Mouse (Mus musculus): ENCODE measurements around the gene Tuba3b. TPM values are rescaled to one million over a fixed set of nuclear protein-coding genes. Genes with fewer than 3 reads are reported as not detected.
A peak's percentile ranks its signal among the peaks of the same experiment; 100 is the strongest.

Gene Tuba3b
- polyA plus RNA-seq, 1 experiment from 2014 or later = 0.31 TPM

DNA sequence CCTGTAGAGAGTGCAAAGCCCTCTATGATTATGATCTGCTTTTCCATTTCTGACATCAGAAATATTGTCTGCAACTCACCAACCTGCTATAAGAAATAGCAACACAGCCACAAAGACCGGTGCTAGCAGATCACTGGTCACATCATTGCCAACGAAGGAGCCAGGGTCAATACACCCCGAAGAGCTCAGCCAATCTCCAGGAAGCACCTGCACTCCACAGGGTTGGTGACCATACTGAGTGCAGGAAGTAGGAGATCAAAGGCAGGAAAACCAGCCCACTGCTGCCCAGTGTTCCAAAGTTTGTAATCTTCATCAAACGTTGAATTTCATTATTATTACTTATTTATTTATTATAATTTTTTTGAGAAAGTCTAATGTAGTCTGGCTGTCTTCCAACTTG is 10.9 kb upstream of the Tuba3b start:
- Histone ChIP-seq H3K36me3 (ENCODE audit: insufficient read depth, low read length) (no peaks in the 10 kb centered on the region), H3K4me3 (ENCODE audit: low read length) (no peak overlapping the region), H3K27me3 (ENCODE audit: insufficient read depth, low read length) (no peaks in the 10 kb centered on the region), H3K27ac (ENCODE audit: low read length) (no peak overlapping the region), H3K4me1 (ENCODE audit: insufficient read depth, low read length) (peaks cover 6% of the 10 kb centered on the region), H3K4me2 (replicated peaks; ENCODE audit: low read depth, low read length) (no peak overlapping the region), H3K9me3 (ENCODE audit: low read length) (no peaks in the 10 kb centered on the region), H3K9ac (replicated peaks; ENCODE audit: low read length) (no peak overlapping the region)
- 58% methylated on average over 4 of the region's 4 CpGs for WGBS
- ATAC-seq (ENCODE audit: low FRiP score, low TSS enrichment) = no peak

DNA sequence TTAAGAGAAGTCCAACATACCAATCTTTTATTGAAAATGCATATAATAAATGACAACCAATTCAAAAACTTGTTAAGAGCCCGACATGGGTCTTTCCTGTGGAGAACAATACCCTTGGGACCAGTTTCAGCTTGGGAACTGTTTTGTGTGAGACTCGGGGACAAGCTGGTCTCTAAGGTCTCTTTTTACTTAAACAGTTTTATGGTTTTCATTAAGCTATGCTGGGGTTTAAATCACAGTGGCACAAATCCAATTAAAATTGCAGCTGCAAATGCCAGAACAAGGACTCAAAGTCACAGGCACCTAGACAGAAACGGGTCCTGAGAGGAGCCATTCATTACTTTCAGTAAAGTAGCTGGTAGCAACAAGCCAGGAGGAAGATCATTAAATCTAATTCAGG is 10.4 kb upstream of the Tuba3b start:
- no peak overlapping the region for H3K4me2 ChIP-seq (replicated peaks; ENCODE audit: low read depth, low read length)
- no peaks in the 10 kb centered on the region for H3K27me3 ChIP-seq (ENCODE audit: insufficient read depth, low read length)
- 17% methylated on average over 3 of the region's 3 CpGs for WGBS
- H3K4me1 ChIP-seq (ENCODE audit: insufficient read depth, low read length) = peaks cover 6% of the 10 kb centered on the region
- H3K4me3 ChIP-seq (ENCODE audit: low read length) = no peak overlapping the region
- no peaks in the 10 kb centered on the region for H3K36me3 ChIP-seq (ENCODE audit: insufficient read depth, low read length)
- no peak for ATAC-seq (ENCODE audit: low FRiP score, low TSS enrichment)
- no peaks in the 10 kb centered on the region for H3K9me3 ChIP-seq (ENCODE audit: low read length)
- no peak overlapping the region for H3K27ac ChIP-seq (ENCODE audit: low read length)
- no peak overlapping the region for H3K9ac ChIP-seq (replicated peaks; ENCODE audit: low read length)

DNA sequence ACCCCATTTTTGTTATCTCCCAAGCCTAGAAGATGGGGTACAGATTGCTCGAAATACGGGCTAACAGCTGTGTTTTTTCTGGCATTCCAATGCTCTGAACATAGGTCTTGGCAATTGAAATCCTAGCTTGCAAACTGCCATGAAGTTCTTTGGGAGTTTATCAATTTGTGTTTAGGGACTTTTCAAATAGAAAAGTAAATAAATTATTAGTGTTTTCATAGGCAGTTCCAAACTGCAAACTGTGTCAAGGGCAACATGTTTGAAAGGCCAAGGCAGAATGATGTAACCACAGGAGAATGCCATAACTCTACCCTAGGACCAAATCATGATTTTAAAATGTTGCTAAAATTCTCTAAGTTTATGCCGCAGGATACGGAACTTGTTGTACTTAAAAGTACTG is 7.8 kb upstream of the Tuba3b start:
- Histone ChIP-seq H3K4me2 (replicated peaks; ENCODE audit: low read depth, low read length) (no peak overlapping the region), H3K9me3 (ENCODE audit: low read length) (no peaks in the 10 kb centered on the region), H3K4me3 (ENCODE audit: low read length) (no peak overlapping the region), H3K27me3 (ENCODE audit: insufficient read depth, low read length) (no peaks in the 10 kb centered on the region), H3K9ac (replicated peaks; ENCODE audit: low read length) (no peak overlapping the region), H3K27ac (ENCODE audit: low read length) (no peak overlapping the region; the same call in 1 of the 2 replicates), H3K36me3 (ENCODE audit: insufficient read depth, low read length) (no peaks in the 10 kb centered on the region), H3K4me1 (ENCODE audit: insufficient read depth, low read length) (peaks cover 9% of the 10 kb centered on the region)
- 56% methylated on average over 4 of the region's 4 CpGs for WGBS
- no peak for ATAC-seq (ENCODE audit: low FRiP score, low TSS enrichment)

DNA sequence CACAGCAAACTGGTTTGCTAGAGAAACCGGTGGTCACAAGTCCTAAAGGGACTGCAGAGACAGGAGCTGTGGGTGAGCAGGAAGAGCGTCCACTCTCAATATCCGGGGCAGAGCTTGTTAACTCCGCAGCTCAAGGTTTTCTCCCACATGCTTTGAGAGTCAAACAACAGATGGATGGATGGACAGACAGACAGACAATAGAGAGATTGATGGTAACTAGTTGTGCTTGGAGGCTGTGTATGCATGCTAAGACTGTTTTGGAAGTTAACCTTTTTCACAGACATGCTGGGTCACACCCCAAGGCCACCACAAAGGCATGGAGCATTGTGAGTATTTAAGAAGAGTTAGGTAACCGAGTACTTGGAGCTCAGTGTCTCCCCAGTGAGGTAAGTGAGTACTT is 6.9 kb upstream of the Tuba3b start:
- no peak overlapping the region for H3K27ac ChIP-seq (ENCODE audit: low read length)
- no peak overlapping the region for H3K4me3 ChIP-seq (ENCODE audit: low read length)
- no peak overlapping the region for H3K4me2 ChIP-seq (replicated peaks; ENCODE audit: low read depth, low read length)
- H3K36me3 ChIP-seq (ENCODE audit: insufficient read depth, low read length) = no peaks in the 10 kb centered on the region
- no peak overlapping the region for H3K9ac ChIP-seq (replicated peaks; ENCODE audit: low read length)
- no peaks in the 10 kb centered on the region for H3K27me3 ChIP-seq (ENCODE audit: insufficient read depth, low read length)
- WGBS = 89% methylated on average over 5 of the region's 5 CpGs
- H3K9me3 ChIP-seq (ENCODE audit: low read length) = no peaks in the 10 kb centered on the region
- peaks cover 10% of the 10 kb centered on the region for H3K4me1 ChIP-seq (ENCODE audit: insufficient read depth, low read length)
- no peak for ATAC-seq (ENCODE audit: low FRiP score, low TSS enrichment)

DNA sequence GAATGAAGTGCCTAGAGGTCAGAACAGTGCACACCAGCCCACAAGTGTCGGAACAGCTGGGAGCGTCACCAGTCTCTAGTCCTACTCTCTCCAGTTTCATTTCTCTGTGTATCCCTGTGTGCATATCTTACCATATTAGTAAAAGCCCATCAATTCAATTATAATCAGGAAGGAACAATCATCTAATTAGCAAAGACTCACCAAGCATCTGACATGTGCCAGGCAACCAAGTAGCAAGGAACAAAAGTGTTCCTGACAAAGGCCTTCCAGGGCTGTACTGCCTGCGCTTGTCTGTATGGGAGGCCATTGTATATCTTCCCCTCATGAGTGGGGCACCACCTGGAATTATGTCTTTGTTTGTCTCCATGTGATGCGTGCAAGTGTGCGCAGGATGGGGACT is 4.7 kb upstream of the Tuba3b start:
- no peak overlapping the region for H3K4me2 ChIP-seq (replicated peaks; ENCODE audit: low read depth, low read length)
- H3K4me1 ChIP-seq (ENCODE audit: insufficient read depth, low read length) = peaks cover 12% of the 10 kb centered on the region; the same call in 1 of the 2 replicates
- WGBS = 96% methylated on average over 5 of the region's 5 CpGs
- no peak overlapping the region for H3K27ac ChIP-seq (ENCODE audit: low read length)
- no peaks in the 10 kb centered on the region for H3K36me3 ChIP-seq (ENCODE audit: insufficient read depth, low read length)
- H3K27me3 ChIP-seq (ENCODE audit: insufficient read depth, low read length) = no peaks in the 10 kb centered on the region
- no peak overlapping the region for H3K4me3 ChIP-seq (ENCODE audit: low read length)
- H3K9ac ChIP-seq (replicated peaks; ENCODE audit: low read length) = no peak overlapping the region
- ATAC-seq (ENCODE audit: low FRiP score, low TSS enrichment) = no peak
- H3K9me3 ChIP-seq (ENCODE audit: low read length) = no peaks in the 10 kb centered on the region

DNA sequence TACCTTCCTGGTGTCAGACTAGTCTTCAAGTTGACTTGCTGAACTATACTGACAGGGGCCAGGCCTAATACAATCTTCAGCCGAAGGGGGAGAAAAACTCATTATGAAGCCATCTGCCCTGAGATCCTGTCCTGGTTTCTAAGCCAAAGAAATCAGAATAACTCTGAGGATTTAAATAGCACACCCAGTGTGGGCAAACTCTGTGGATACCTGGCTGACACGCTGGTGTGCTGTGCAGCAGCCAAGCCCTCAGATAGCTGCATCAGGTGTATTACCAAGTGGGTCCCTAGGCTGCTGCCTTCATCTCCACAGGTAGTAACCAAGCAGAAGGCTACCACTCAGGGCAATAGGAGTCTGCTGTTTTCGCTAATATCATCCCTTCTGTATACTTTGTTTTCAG is 2.9 kb upstream of the Tuba3b start:
- Histone ChIP-seq H3K4me2 (replicated peaks; ENCODE audit: low read depth, low read length) (no peak overlapping the region), H3K27me3 (ENCODE audit: insufficient read depth, low read length) (no peaks in the 10 kb centered on the region), H3K36me3 (ENCODE audit: insufficient read depth, low read length) (no peaks in the 10 kb centered on the region), H3K27ac (ENCODE audit: low read length) (no peak overlapping the region), H3K4me1 (ENCODE audit: insufficient read depth, low read length) (peaks cover 14% of the 10 kb centered on the region; the same call in 1 of the 2 replicates), H3K9ac (replicated peaks; ENCODE audit: low read length) (no peak overlapping the region), H3K9me3 (ENCODE audit: low read length) (no peaks in the 10 kb centered on the region), H3K4me3 (ENCODE audit: low read length) (no peak overlapping the region)
- 85% methylated on average over 3 of the region's 3 CpGs for WGBS
- no peak for ATAC-seq (ENCODE audit: low FRiP score, low TSS enrichment)

DNA sequence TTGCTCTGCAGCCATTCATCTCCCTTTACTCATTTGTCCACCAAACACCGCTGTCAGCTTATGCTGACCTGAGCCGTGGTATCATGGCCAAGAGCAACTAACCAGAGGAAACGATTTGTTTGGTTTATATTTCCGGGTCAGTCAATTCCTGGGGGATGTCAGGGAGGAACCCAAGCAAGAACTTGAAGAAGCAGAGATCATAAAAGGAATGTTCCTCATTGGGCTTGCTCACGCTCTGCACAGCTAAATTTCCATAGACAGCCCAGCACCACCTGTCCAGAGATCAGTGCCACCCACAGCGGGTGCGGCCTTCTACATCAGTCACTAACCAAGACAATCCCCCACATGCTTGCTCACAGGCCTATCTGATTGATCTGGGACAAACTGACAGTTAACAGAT is 1.3 kb upstream of the Tuba3b start, which contains the start of gene Lmntd1:
Gene Lmntd1 (minus strand): TSS at position 101 of the 400 bp plus-strand sequence.
- WGBS = 29% methylated on average over 7 of the region's 7 CpGs
- no peak; the same call in 1 of the 2 replicates for ATAC-seq (ENCODE audit: low FRiP score, low TSS enrichment)
- H3K36me3 ChIP-seq (ENCODE audit: insufficient read depth, low read length) = no peaks in the 10 kb centered on the region
- no peaks in the 10 kb centered on the region for H3K9me3 ChIP-seq (ENCODE audit: low read length)
- H3K4me3 ChIP-seq (ENCODE audit: low read length) = no peak within 1 kb of the TSS
- H3K4me1 ChIP-seq (ENCODE audit: insufficient read depth, low read length) = peaks cover 14% of the 10 kb centered on the region; the same call in 1 of the 2 replicates
- no peak within 1 kb of the TSS; the same call in 1 of the 2 replicates for H3K4me2 ChIP-seq (replicated peaks; ENCODE audit: low read depth, low read length)
- H3K27ac ChIP-seq (ENCODE audit: low read length) = no peak within 1 kb of the TSS
- no peaks in the 10 kb centered on the region for H3K27me3 ChIP-seq (ENCODE audit: insufficient read depth, low read length)
- H3K9ac ChIP-seq (replicated peaks; ENCODE audit: low read length) = no peak within 1 kb of the TSS

DNA sequence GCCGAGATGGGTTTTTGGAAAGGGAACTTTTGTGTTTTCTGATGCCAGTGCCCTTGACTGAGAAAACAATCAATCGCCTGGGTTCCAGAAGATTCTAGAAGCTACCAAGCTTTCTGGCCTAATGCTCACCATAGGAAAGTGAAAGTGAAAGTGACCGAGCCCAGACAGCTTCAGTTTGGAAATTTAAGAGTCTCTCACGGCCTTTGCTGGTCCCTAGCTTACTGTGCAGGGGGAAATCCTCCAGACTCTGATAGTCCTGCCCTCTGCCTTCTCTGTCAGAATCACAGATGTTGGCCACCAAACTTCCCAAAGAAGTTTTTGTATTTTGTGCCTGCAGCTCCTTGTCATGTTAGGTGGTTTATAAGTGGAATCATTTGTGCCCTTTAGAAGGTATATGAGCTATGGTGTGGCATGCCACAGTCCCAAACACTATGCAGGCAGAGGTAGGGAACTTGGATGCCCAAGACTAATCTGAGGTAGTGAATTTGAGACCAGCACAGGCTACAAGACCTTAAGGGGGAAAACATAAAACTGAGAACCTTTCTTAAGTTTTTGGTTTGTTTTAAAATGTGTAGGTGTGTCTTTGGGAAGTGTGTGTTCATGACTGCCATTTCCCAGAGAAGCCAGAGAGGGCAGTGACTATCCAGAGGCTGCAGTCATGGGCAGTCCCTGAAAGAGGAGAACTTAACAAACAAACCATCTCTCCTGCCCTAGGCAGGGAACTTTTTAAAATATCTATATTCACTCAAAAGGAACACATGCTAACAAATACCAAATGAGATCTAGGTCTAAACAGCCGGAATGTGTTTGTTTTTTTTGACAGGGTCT is 1.1 kb downstream of the Tuba3b start:
- peaks cover 13% of the 10 kb centered on the region; the same call in 1 of the 2 replicates for H3K4me1 ChIP-seq (ENCODE audit: insufficient read depth, low read length)
- ATAC-seq (ENCODE audit: low FRiP score, low TSS enrichment) = no peak

DNA sequence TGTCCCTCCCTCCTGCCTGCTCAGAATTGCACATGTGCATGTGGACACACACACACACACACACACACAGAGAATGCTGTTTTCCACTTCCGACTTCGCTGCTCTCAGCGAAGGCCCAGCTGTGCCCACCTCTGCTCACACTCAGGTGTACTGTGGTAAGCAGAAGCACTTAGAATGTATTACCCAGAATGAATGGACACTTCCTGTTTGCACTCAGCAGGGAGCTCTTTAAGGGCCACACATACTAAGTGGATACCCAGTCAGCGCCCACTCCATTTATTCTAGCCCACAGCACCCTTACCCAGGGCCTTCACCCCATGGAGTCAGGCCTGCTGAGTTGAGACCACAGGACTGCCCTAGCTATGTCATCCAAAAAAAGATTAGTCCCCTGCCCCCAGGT is 7.6 kb downstream of the Tuba3b start:
- H3K9me3 ChIP-seq (ENCODE audit: low read length) = no peaks in the 10 kb centered on the region
- 86% methylated on average over 4 of the region's 4 CpGs for WGBS
- H3K4me2 ChIP-seq (replicated peaks; ENCODE audit: low read depth, low read length) = no peak overlapping the region
- H3K4me1 ChIP-seq (ENCODE audit: insufficient read depth, low read length) = no peaks in the 10 kb centered on the region
- no peaks in the 10 kb centered on the region for H3K36me3 ChIP-seq (ENCODE audit: insufficient read depth, low read length)
- ATAC-seq (ENCODE audit: low FRiP score, low TSS enrichment) = peak; percentile 31; the same call in 1 of the 2 replicates
- H3K27me3 ChIP-seq (ENCODE audit: insufficient read depth, low read length) = no peaks in the 10 kb centered on the region
- H3K4me3 ChIP-seq (ENCODE audit: low read length) = no peak overlapping the region
- H3K9ac ChIP-seq (replicated peaks; ENCODE audit: low read length) = no peak overlapping the region
- H3K27ac ChIP-seq (ENCODE audit: low read length) = no peak overlapping the region

More for the DNA sequence above, 1.1 kb downstream of the Tuba3b start:
- Histone ChIP-seq H3K4me3 (ENCODE audit: low read length) (no peak overlapping the region), H3K27me3 (ENCODE audit: insufficient read depth, low read length) (no peaks in the 10 kb centered on the region), H3K9me3 (ENCODE audit: low read length) (no peaks in the 10 kb centered on the region), H3K27ac (ENCODE audit: low read length) (no peak overlapping the region), H3K36me3 (ENCODE audit: insufficient read depth, low read length) (no peaks in the 10 kb centered on the region), H3K9ac (replicated peaks; ENCODE audit: low read length) (no peak overlapping the region), H3K4me2 (replicated peaks; ENCODE audit: low read depth, low read length) (no peak overlapping the region)
- 73% methylated on average over 5 of the region's 5 CpGs for WGBS

DNA sequence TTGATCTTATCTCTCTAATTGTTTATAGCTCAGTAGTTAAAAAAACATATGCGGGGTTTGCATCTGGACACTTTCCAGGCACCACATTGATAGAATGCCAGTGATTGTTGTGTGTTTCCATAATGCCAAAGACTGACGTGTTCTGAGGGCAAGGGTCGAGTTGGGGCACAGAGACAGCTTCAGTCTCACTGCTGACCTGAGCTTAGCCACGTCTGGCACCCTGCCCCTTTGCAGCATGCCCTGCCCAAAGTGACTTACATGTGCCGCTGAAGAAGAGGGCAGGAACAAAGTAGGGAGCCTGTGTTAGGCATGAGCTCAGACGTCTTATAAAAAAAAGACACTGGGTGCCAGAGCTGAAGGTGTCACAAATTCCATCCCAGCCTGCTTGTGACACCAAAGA is 14.7 kb downstream of the Tuba3b start:
- no peak overlapping the region for H3K9ac ChIP-seq (replicated peaks; ENCODE audit: low read length)
- H3K4me1 ChIP-seq (ENCODE audit: insufficient read depth, low read length) = no peaks in the 10 kb centered on the region
- no peaks in the 10 kb centered on the region; the same call in 1 of the 2 replicates for H3K9me3 ChIP-seq (ENCODE audit: low read length)
- 57% methylated on average over 6 of the region's 6 CpGs for WGBS
- H3K27me3 ChIP-seq (ENCODE audit: insufficient read depth, low read length) = no peaks in the 10 kb centered on the region
- H3K36me3 ChIP-seq (ENCODE audit: insufficient read depth, low read length) = no peaks in the 10 kb centered on the region
- no peak overlapping the region for H3K27ac ChIP-seq (ENCODE audit: low read length)
- no peak overlapping the region for H3K4me2 ChIP-seq (replicated peaks; ENCODE audit: low read depth, low read length)
- no peak for ATAC-seq (ENCODE audit: low FRiP score, low TSS enrichment)
- H3K4me3 ChIP-seq (ENCODE audit: low read length) = no peak overlapping the region

Measured in kidney, embryonic 16.5 days (tissue).